Mouse (Mus musculus) bone marrow, adult 2 months (tissue): ENCODE data around the gene Plekho2. TPM values are rescaled to one million over a fixed set of nuclear protein-coding genes. Genes with fewer than 3 reads are reported as not detected.

Experiments used
- H3K27ac ChIP-seq: fragments of 200-500 bp; 2 replicates; pipeline ENCODE4 v1.5.1; 2012; ENCODE audit warnings: low read depth, mild to moderate bottlenecking, control low read depth, inconsistent platforms, low read length; ENCODE audit not compliant: control insufficient read depth, poor library complexity, insufficient read depth
- H3K4me1 ChIP-seq: fragments of 200-500 bp; 2 replicates; pipeline ENCODE4 v1.6.1; 2011; ENCODE audit warnings: low read length; ENCODE audit not compliant: control insufficient read depth, insufficient read depth
- H3K4me3 ChIP-seq: fragments of 200-500 bp; replicated peaks from 2 replicates; pipeline ENCODE3; 2011; ENCODE audit warnings: mild to moderate bottlenecking, low read depth, low read length, control low read depth; ENCODE audit not compliant: control insufficient read depth
- CTCF ChIP-seq: fragments of 200-500 bp; IDR thresholded peaks from 2 replicates; pipeline ENCODE4 v1.5.1; 2011; ENCODE audit warnings: low read length, control low read depth; ENCODE audit not compliant: control insufficient read depth, insufficient read depth
- POLR2A ChIP-seq: fragments of 200-500 bp; IDR thresholded peaks from 2 replicates; pipeline ENCODE4 v1.6.1; 2011; ENCODE audit warnings: low read depth, mild to moderate bottlenecking, control low read depth, low read length, borderline replicate concordance; ENCODE audit not compliant: control insufficient read depth
- WGBS: fragments of 180-500 bp; shearing (Covaris S2); methylation state at CpG from one replicate; pipeline ENCODE4 v1.1.7; 2018; 5-methylcytosine and 5-hydroxymethylcytosine counted together
- polyA plus RNA-seq: library from polyadenylated mRNA; stranded (reverse); fragments of >200 nt; gene quantifications from 2 replicates; pipeline ENCODE4 v1.2.4, GENCODE M21; 2011; ENCODE audit warnings: low replicate concordance; ENCODE audit not compliant: missing spikeins, insufficient read depth, insufficient read length

Plekho2 gene
- polyA plus RNA-seq, 1 experiment, result 55.0 TPM

DNA sequence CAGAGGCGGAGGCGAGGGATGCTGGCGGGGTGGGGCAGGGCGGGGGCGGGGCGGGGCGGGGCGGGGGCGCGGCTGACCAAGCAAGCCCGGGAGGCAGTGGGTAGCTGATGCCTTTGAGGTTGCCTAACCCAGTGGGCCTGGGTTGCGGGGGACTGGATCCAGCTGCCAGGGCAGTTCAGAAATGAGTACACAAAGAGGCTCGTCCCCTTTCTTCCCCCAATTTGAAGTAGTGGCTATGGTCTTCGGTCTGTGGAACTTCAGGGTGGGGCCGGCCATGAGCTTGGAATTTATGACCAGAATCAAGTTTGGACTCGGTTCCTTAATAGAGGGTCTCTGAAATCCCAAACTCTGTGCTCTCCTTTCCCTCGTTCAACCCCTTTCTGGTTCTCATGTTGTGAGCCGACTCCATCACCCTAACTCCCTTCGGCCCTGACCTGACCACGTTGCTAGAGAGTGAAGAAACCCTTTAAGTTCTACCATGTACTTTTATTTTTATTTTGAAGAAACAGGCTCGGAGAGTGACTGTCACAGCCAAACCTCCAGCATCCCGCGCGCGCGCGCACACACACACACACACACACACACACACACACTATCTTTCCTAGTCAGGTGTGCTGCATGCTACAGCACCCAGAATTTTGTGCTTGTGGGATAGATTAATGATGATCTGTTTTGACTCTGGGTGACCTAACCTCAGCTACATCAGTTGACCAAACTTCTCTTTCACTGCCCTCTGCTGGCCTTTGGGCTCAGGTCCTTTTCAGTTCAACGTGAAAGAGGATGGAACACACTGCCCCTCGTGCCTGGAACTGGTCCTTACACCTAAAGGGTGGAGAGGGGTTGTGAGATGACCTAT lies 789 bp upstream of the Plekho2 start:
- TF ChIP-seq POLR2A (peak; percentile 31; the same call in 1 of the 2 replicates), CTCF (peak; percentile 99)
- peak overlapping the region; percentile 70 for H3K4me3 ChIP-seq
- peaks cover 10% of the 10 kb centered on the region for H3K4me1 ChIP-seq
- H3K27ac ChIP-seq, result peak overlapping the region; percentile 94
- WGBS, result under 1% methylated on average over 27 of the region's 29 CpGs

GRCm38 (mm10) chr9:65578801-65579249 lies 1.0 kb downstream of the Plekho2 start:
- peak overlapping the region; percentile 81 for H3K4me3 ChIP-seq
- peak overlapping the region; percentile 83 for H3K27ac ChIP-seq
- H3K4me1 ChIP-seq, result peaks cover 15% of the 10 kb centered on the region
- no peak for TF ChIP-seq POLR2A
- 1% methylated on average over 9 of the region's 9 CpGs for WGBS

- 80% methylated on average over 4 of the region's 4 CpGs for WGBS
- Histone ChIP-seq H3K4me3 (peak overlapping the region; percentile 56), H3K4me1 (peaks cover 15% of the 10 kb centered on the region), H3K27ac (peak overlapping the region; percentile 83; the same call in 1 of the 2 replicates)
- no peak for TF ChIP-seq POLR2A
- TF ChIP-seq CTCF, result no peak
These were observed 2.2 kb downstream of the Plekho2 start for GRCm38 (mm10) chr9:65577511-65578196.

DNA sequence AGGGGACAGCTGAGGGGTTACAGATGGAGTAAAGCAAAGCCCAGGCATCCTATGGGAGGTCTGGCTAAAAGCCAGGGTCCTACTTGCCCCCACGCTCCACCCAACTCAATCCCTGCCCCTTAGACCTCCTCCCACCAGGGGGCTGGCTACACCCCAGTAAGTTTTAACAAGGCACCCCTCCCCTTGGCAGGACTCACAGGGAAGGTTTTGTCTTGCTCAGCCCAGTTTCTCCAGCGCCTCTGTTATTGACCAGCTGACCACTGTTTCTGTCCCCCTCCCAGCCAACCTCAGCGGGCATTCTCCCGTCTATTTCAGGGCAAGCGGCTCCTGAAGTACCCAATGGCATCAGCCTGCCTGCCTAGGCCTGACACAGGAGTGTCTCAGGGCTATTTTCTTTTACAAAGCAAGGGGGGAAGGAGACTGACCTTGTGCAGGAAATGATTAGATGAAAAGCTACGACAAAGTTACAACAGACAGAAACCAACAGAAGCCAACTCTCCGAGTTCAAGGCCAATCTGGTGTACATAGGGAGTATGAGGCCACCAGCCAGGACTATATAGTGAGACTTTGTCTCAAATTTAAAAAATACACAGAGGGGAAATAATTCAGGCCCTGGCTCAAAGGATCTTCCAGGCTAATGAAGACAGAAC lies 2.9 kb downstream of the Plekho2 start:
- TF ChIP-seq POLR2A (no peak), CTCF (no peak)
- WGBS, result 42% methylated on average over 7 of the region's 7 CpGs
- Histone ChIP-seq H3K4me3 (peak overlapping the region; percentile 32), H3K27ac (peak overlapping the region; percentile 44), H3K4me1 (peaks cover 15% of the 10 kb centered on the region)

GRCm38 (mm10) chr9:65575393-65576196 lies 4.2 kb downstream of the Plekho2 start:
- Histone ChIP-seq H3K27ac (peak overlapping the region; percentile 59; the same call in 1 of the 2 replicates), H3K4me1 (peaks cover 15% of the 10 kb centered on the region), H3K4me3 (no peak overlapping the region)
- TF ChIP-seq POLR2A (no peak), CTCF (no peak)
- WGBS, result 32% methylated on average over 8 of the region's 8 CpGs

DNA sequence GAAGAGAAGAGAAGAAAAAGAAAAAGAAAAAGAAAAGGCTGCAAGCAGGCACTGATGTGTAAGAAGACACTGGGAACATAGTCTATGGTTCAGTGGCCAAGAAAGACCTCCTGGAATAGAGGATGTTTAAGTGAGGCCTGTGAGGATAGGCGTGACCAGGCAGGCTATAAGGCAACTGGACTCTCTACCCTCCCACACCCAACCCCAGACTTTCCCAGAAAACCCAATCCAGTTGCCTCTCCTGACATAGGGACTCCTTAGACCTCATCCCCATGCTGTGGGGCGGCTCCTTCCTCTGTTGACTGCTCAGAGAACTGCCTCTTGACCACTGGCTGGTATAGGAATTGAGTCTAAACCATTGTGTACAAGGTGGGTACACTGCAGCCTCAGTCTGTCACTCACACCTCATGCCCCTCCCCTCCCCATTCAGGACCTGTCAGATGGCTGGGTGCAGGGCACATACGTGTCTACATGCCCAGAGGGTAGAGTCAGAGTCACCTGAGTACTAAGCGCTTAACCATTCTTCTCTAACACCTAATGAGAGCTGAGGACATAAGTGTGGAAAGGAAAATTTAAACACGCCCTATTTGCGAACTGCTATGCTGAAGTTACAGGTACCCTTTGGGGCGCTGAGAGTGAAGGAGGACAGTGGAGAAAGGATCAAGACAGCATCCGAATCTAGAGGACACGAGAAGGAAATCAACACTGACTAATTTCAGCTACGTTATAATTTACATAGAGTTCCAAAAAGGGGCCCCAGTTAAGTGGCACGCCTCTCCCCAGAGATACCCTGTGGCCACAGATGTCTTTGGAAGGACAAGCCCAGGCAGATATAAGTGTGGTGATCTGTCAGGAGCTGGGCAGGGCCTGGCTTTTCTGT lies 5.1 kb downstream of the Plekho2 start:
- 66% methylated on average over 11 of the region's 11 CpGs for WGBS
- peak overlapping the region; percentile 59; the same call in 1 of the 2 replicates for H3K27ac ChIP-seq
- TF ChIP-seq CTCF, result no peak
- no peak overlapping the region for H3K4me3 ChIP-seq
- H3K4me1 ChIP-seq, result peaks cover 18% of the 10 kb centered on the region

DNA sequence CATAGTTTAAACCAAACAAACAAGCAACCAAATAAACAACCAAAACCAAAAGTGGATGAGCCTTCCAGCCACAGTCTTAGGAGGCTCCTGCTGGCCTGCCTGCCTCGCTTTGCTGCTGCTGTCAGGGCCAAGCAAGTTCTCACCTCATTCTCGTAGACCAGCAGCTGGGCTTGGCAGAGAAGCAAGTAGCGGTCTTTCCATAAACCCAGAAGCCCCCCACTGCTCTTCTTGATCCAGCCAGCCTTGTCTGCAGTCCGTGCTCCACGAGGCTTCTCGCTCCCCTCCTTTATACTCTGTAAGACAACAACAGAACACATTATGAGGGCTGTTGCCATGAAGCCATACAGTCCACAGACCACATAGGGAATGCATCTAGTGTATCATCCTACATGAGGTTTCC lies 7.0 kb downstream of the Plekho2 start:
- H3K27ac ChIP-seq, result no peak overlapping the region
- H3K4me3 ChIP-seq, result no peak overlapping the region
- peaks cover 16% of the 10 kb centered on the region for H3K4me1 ChIP-seq
- TF ChIP-seq POLR2A (no peak), CTCF (no peak)
- 92% methylated on average over 6 of the region's 6 CpGs for WGBS
